Mouse (Mus musculus) hindbrain, postnatal 0 days (tissue): ENCODE measurements around the gene Dnajb7. TPM values are rescaled to one million over a fixed set of nuclear protein-coding genes. Genes with fewer than 3 reads are reported as not detected.

Experiments
- ATAC-seq: fragments of 200-750 bp; cut with Nextera tagmentation; 2 replicates; pipeline ENCODE4 v1.8.0; 2017; ENCODE audit warnings: mild to moderate bottlenecking, moderate TSS enrichment, moderate library complexity
- DNase-seq: peaks from one replicate; pipeline ENCODE4 v3.0.0-alpha.2; 2015; ENCODE audit warnings: low spot score
- H3K27ac ChIP-seq: fragments of 300-500 bp; sonication (generic); 2 replicates; pipeline ENCODE4 v1.5.1; 2014; ENCODE audit warnings: mild to moderate bottlenecking
- H3K27me3 ChIP-seq: fragments of 300-500 bp; sonication (generic); 2 replicates; pipeline ENCODE4 v1.6.1; 2014; ENCODE audit warnings: low read length, mixed read lengths; ENCODE audit not compliant: insufficient read depth
- H3K36me3 ChIP-seq: fragments of 300-500 bp; sonication (generic); 2 replicates; pipeline ENCODE4 v1.6.1; 2014; ENCODE audit warnings: low read length, mixed read lengths; ENCODE audit not compliant: insufficient read depth
- H3K4me1 ChIP-seq: fragments of 300-500 bp; sonication (generic); 2 replicates; pipeline ENCODE4 v1.6.1; 2014; ENCODE audit warnings: antibody characterized with exemption, low read length, mixed read lengths; ENCODE audit not compliant: insufficient read depth
- H3K4me2 ChIP-seq: fragments of 300-500 bp; sonication (generic); 2 replicates; pipeline ENCODE4 v1.6.1; 2014; ENCODE audit warnings: low read depth, mild to moderate bottlenecking, low read length, moderate library complexity, mixed read lengths
- H3K4me3 ChIP-seq: fragments of 300-500 bp; sonication (generic); 2 replicates; pipeline ENCODE4 v1.5.1; 2014; ENCODE audit warnings: low read length
- H3K9ac ChIP-seq: fragments of 300-500 bp; sonication (generic); replicated peaks from 2 replicates; pipeline ENCODE4 v1.6.1; 2014; ENCODE audit warnings: mild to moderate bottlenecking, low read length, moderate library complexity, mixed read lengths
- H3K9me3 ChIP-seq: fragments of 300-500 bp; sonication (generic); 2 replicates; pipeline ENCODE4 v1.6.1; 2016; ENCODE audit warnings: low read length, mixed read lengths
- CTCF ChIP-seq: IDR thresholded peaks from 2 replicates; pipeline ENCODE4 v1.5.1; 2016; ENCODE audit warnings: antibody characterized with exemption, control low read depth, low read depth
- WGBS: fragments of 180-500 bp; shearing (Covaris S2); extraction: QIAGEN DNeasy Blood & Tissue Kit; methylation state at CpG from one replicate; pipeline ENCODE4 v1.1.7; 2014; 5-methylcytosine and 5-hydroxymethylcytosine counted together
- polyA plus RNA-seq: library from polyadenylated mRNA; unstranded; fragments of >200 nt; fragmentation: Nextera tagmentation; extraction: Ambion mirVana; gene quantifications from 2 replicates; pipeline ENCODE4 v1.2.1, GENCODE M21; 2015
- total RNA-seq: library from RNA; depleted of rRNA; stranded (reverse); fragments of >200 nt; gene quantifications from 2 replicates; pipeline ENCODE4 v1.2.3, GENCODE M21; 2014

The Dnajb7 gene
- total and polyA plus RNA-seq, 2 experiments from 2014 or later: 0.44 TPM; not detected in 1

DNA sequence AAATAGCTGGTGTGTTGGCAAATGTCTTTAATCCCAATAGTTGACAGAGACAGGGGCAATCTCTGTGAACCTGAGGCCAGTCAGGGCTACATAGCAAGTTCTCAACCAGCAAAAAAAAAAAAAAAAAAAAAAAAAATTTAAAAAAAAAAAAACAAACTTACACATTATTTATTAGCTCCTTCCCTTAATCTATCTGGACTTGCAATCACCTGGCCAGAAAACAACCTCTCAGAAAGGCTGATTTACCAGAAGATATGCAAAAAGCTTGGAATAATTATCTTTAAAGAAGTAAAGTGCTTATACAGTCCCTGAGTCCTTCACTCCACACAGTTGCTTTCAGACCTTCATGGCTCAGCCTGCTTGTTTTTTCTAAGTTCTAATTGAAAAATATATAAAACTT is 9.9 kb downstream of the Dnajb7 start:
- no peaks in the 10 kb centered on the region for H3K27me3 ChIP-seq
- H3K27ac ChIP-seq: peak overlapping the region; percentile 97; the same call in 1 of the 2 replicates
- H3K4me3 ChIP-seq: peak overlapping the region; percentile 94
- peak overlapping the region; percentile 91 for H3K9ac ChIP-seq
- no peaks in the 10 kb centered on the region for H3K36me3 ChIP-seq
- DNase-seq (no peak), ATAC-seq (no peak)
- no peaks in the 10 kb centered on the region for H3K9me3 ChIP-seq
- H3K4me2 ChIP-seq: peak overlapping the region; percentile 70
- TF ChIP-seq CTCF: no peak
- H3K4me1 ChIP-seq: peaks cover 6% of the 10 kb centered on the region; the same call in 1 of the 2 replicates

DNA sequence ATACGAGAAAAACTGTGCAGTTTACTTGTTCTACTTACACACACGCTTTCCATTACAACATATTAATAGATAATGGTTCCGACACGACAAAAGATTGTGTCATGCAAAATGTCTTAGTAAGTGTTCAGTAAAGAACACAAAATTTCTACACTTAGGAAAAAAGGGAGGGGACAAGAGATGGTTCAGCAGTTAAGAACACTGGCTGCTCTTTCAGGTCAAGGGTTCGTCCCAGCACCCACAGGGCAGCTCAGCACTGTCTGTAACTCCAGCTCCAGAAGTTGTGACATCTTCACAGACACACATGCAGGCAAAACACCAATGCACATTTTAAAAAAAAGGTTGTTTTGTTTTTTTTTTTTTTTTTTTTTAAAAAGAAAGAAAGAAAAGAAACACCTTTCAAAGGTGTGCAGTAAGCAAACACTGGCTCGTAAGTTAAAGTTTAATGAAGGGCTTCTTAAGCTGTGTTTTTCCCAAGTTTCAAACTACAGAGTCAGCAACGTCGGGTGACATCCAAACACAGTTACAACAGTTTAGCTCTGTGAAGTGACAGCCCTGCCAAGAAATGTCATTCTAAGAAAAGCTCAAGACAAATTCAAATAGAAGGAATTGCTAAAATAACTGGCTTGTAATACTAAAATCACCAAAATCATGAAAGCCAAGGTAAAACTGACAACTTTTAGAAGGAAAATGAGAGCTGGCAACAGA is 13.7 kb downstream of the Dnajb7 start:
- 86% methylated on average over 8 of the region's 8 CpGs for WGBS
- Histone ChIP-seq H3K9ac (no peak overlapping the region), H3K9me3 (no peaks in the 10 kb centered on the region), H3K4me3 (no peak overlapping the region), H3K4me1 (no peaks in the 10 kb centered on the region), H3K36me3 (peaks cover 12% of the 10 kb centered on the region), H3K27me3 (no peaks in the 10 kb centered on the region), H3K27ac (no peak overlapping the region), H3K4me2 (no peak overlapping the region)
- TF ChIP-seq CTCF: no peak
- ATAC-seq (no peak), DNase-seq (no peak)

DNA sequence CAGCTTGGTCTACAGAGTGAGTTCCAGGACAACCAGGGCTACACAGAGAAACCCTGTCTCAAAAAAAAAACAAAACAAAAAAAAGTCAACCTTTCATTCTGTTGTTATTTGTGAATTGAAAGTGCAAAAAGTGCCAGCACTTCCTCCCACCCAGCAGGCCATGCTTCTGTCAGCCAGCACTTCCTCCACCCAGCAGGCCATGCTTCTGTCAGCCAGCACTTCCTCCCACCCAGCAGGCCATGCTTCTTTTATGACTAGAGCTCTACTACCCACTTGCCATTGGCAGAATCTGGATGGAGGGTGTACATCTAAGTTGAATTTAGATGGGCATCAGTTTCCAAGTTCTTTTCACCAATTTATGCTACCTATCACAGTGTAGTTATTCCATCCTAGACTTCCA is 15.1 kb downstream of the Dnajb7 start:
- Histone ChIP-seq H3K4me3 (no peak overlapping the region), H3K4me1 (no peaks in the 10 kb centered on the region), H3K36me3 (peaks cover 14% of the 10 kb centered on the region), H3K9me3 (no peaks in the 10 kb centered on the region), H3K9ac (no peak overlapping the region), H3K27ac (no peak overlapping the region), H3K27me3 (no peaks in the 10 kb centered on the region), H3K4me2 (no peak overlapping the region)
- ATAC-seq (no peak), DNase-seq (no peak)
- no peak for TF ChIP-seq CTCF

DNA sequence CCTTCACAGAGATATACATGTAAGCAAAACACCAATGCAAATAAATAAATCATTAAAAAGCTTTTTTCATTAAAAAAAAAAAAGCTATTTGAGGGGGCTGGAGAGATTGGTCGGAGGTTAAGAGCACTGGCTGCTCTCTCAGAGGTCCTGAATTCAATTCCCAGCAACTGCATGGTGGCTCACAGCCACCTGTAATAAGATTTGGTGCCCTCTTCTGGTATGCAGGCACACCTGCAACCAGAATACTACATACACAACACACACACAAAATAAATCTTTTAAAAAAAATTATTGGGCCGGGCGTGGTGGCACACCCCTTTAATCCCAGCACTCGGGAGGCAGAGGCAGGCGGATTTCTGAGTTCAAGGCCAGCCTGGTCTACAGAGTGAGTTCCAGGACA is 21.8 kb downstream of the Dnajb7 start:
- H3K4me2 ChIP-seq: no peak overlapping the region
- 97% methylated on average over 5 of the region's 5 CpGs for WGBS
- DNase-seq (no peak), ATAC-seq (no peak)
- H3K27me3 ChIP-seq: no peaks in the 10 kb centered on the region
- H3K36me3 ChIP-seq: peaks cover 38% of the 10 kb centered on the region
- no peaks in the 10 kb centered on the region for H3K4me1 ChIP-seq
- no peak overlapping the region for H3K9ac ChIP-seq
- no peak overlapping the region for H3K4me3 ChIP-seq
- no peaks in the 10 kb centered on the region for H3K9me3 ChIP-seq
- TF ChIP-seq CTCF: peak; percentile 33
- H3K27ac ChIP-seq: no peak overlapping the region

DNA sequence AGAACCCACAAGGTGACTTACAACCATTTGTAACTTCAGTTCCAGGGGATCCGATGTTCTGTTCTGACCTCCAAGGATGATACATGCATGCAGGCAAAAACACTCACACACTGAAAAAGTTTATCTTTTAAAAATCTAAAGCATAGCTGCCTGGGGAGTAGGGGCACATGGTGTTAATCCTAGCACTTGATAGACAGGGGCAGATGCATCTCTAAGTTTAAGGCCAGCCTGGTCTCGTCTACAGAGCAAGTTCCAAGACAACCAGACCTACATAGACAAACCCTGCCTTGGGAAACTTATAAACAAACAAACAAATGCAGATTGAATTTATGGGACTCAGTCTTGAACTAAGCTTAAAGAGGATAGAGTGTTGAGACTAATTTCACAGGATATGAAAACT is 29.3 kb downstream of the Dnajb7 start:
- Histone ChIP-seq H3K9ac (no peak overlapping the region), H3K27me3 (no peaks in the 10 kb centered on the region), H3K9me3 (no peaks in the 10 kb centered on the region), H3K4me3 (no peak overlapping the region), H3K4me1 (no peaks in the 10 kb centered on the region), H3K4me2 (no peak overlapping the region), H3K27ac (no peak overlapping the region), H3K36me3 (peaks cover 26% of the 10 kb centered on the region)
- DNase-seq (no peak), ATAC-seq (no peak)
- TF ChIP-seq CTCF: no peak
- 91% methylated on average over 2 of the region's 2 CpGs for WGBS

DNA sequence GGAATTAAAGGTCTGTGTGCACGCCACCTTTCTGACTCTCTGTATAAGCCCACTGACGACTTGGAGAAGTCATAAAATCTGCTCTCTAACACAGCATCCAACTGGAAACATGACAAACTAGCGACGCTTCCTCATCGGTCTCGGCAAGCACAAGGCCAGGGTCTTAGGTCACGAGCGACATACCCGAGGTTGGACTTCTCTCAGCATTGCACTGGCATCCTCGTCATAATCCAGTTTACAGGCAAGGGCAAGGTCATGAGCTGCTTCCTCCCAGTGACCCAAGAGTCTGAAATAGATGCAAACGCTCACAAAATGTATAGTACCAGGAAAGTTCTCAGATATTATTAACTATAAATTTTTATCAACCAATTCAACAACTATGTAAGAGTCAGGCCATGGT is 33.5 kb downstream of the Dnajb7 start:
- Histone ChIP-seq H3K36me3 (peaks cover 46% of the 10 kb centered on the region), H3K27me3 (no peaks in the 10 kb centered on the region), H3K4me3 (no peak overlapping the region), H3K27ac (no peak overlapping the region), H3K9me3 (no peaks in the 10 kb centered on the region), H3K4me1 (no peaks in the 10 kb centered on the region), H3K4me2 (no peak overlapping the region), H3K9ac (no peak overlapping the region)
- no peak for TF ChIP-seq CTCF
- ATAC-seq: no peak
- 92% methylated on average over 11 of the region's 11 CpGs for WGBS
- DNase-seq: no peak

DNA sequence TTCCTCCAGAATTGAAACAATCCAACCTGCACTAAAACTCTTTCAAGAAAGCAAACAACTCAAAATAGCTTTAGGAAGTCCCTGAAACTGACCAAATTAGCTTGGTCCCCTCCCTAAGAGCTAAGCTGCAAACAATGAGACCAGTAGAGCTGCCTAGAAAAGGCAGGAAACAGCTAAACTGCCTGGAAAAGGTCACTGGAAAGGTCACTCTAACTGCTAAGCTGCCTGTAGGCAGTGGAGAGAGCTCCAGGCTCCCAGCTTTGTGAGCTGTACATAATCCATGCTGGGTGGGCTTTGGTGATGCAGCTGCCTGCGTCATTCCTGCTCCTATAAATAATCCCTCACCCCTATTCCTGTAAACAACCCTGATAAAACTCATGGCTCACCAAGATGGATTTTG is 37.7 kb downstream of the Dnajb7 start:
- no peak for TF ChIP-seq CTCF
- no peak for ATAC-seq
- DNase-seq: no peak
- Histone ChIP-seq H3K27me3 (no peaks in the 10 kb centered on the region), H3K9ac (no peak overlapping the region), H3K4me3 (no peak overlapping the region), H3K9me3 (no peaks in the 10 kb centered on the region), H3K4me2 (no peak overlapping the region), H3K4me1 (no peaks in the 10 kb centered on the region), H3K36me3 (peaks cover 52% of the 10 kb centered on the region), H3K27ac (no peak overlapping the region)
- WGBS: 82% methylated on average over 1 of the region's 1 CpGs
